Mouse (Mus musculus) kidney, adult 9 months (tissue): Measurements from ENCODE around the gene Bcl11a.

Experiments
- DNase-seq: peaks from one replicate; pipeline ENCODE4 v3.0.0; 2022

The Bcl11a gene

GRCm38 (mm10) chr11:24135244-24135643 is 57.4 kb downstream of the Bcl11a start:
- DNase-seq, result no peak

GRCm38 (mm10) chr11:24136084-24136785 is 58.4 kb downstream of the Bcl11a start:
- DNase-seq, result no peak

GRCm38 (mm10) chr11:24137891-24138290 is 60.0 kb downstream of the Bcl11a start:
- DNase-seq, result no peak

DNA sequence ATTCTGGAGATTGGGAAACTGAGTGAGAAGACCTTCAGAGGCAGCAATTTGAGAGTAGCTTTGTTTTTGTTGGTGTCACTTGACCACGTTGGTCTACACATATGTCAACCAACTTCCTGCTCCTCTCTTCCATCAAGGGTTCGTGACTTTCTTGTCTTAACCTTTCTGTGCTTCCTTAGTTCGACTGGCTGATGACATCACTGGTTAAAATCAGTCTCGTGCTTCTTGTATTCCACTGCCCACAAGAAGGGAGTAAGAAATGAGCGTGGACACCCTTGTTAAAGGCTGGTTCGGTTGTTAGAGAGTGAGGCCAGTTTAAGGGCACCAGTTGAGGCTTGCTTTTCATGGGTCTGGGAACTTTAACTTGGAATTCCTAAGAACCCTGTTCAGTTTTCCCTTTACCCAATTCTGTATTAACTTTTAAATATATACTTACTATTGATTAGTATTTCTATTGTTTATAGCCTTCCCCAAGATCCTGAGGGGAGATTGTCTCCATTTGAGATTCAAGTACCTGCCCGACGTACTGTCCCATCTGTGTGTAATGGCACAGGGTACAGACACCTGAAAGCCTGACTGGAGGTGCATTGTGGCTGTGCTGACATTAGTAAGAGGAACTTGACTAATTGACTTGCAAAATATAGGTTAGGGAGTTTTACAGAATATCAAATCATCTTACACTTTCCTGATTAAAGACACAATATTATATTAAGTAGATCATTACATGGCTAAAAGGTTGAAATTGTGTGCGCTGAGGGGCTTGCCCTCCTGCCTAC is 60.9 kb downstream of the Bcl11a start:
- no peak for DNase-seq

- no peak for DNase-seq
Measured at GRCm38 (mm10) chr11:24139432-24139831, 61.6 kb downstream of the Bcl11a start.

GRCm38 (mm10) chr11:24139952-24140351 is 62.1 kb downstream of the Bcl11a start:
- no peak for DNase-seq

GRCm38 (mm10) chr11:24140948-24141347 is 63.1 kb downstream of the Bcl11a start:
- DNase-seq, result no peak

DNA sequence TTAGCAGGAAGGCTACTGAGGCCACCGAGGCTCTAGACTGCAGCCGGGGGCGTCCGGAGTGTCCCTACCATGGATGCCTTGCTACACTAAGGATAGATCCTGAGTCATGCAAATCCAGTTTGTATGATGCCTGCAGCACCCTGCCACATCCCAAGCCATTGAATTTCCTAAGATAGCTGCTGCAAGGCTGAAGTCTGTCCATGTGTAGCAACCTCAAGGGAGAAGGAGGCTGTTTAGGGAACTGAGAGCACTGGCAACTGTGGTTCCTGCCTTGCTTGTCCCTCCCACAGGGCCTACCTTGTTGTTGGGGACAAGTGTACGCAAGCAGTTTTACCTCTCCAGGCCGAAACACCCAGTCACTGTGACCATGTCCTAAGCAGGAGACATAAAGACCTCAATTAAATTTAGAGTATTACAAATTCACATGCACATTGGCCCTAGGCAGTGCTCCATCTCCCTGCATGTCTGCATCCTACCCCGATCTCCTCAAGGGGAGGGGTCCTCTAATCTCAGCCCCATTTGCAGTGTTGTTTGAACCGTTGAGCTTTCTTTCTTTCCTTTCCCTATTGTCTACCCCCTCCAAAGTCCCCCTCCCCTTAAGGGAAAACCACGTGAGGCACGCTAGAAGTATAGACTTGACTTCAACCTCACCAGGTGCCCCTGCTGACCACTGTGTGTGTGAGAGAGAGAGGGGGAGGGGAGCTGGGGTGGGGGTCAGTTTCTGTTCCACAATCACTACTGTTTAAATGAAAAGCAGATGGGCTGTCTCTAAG is 63.8 kb downstream of the Bcl11a start:
- no peak for DNase-seq

DNA sequence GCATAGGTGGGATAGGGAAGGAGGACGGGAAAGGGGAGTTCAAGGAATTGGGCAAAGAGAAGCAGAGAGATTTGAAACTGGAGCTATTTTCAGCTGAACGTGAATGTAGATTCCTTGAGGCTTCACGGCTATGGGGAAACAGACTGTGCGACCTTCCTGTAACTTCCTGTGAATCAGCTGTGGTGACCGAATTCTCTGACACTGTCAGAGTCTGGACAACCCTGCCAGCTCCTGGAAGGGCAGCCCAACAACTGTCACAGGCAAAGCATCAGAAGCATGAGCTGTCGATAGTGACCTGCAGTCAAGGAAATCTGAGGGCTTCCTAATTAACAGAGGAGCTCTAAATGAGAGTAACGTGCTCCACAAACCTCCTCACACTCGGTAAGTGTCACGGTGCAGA is 64.5 kb downstream of the Bcl11a start:
- no peak for DNase-seq

DNA sequence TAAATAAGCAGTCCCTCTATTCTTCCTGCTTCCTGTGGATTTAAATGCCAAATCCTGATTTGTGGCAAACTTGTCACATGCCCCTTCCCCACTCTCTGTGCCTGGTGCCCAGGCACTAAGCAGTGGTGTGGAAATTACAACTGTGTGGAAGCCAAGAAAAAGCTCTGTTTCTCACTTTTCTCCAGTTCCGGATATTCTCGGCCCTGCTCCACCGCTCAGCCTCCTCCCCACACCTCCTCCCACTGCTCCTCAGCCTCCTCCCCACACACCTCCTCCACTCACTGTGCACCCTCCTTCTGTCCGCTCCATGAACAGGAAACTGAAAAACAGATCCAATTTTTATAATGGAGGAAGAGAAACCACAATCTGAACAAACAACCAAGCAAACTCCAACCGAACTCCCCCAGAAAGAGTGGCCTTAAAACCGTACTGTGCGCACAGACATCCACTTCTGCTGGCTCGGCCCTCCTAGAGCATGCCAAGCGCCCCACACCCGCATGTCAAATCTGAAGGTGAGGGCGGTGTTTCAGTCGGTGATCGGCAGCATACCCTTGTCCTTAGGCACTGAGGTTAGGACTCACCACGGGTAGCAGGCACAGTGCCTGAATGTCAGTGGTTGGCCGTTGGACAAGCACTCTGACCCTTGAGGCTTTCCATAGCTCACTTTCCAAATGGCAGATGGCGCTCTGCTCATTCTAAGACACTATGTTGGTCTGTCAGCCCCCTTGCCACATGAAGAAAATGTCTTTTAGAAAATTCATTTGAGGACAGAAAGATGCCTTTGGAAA is 66.5 kb downstream of the Bcl11a start:
- DNase-seq, result no peak

GRCm38 (mm10) chr11:24146034-24146433 is 68.2 kb downstream of the Bcl11a start:
- peak; percentile 60 for DNase-seq

GRCm38 (mm10) chr11:24146437-24146836 is 68.6 kb downstream of the Bcl11a start:
- DNase-seq, result no peak

GRCm38 (mm10) chr11:24147698-24148097 is 69.8 kb downstream of the Bcl11a start:
- DNase-seq, result no peak

DNA sequence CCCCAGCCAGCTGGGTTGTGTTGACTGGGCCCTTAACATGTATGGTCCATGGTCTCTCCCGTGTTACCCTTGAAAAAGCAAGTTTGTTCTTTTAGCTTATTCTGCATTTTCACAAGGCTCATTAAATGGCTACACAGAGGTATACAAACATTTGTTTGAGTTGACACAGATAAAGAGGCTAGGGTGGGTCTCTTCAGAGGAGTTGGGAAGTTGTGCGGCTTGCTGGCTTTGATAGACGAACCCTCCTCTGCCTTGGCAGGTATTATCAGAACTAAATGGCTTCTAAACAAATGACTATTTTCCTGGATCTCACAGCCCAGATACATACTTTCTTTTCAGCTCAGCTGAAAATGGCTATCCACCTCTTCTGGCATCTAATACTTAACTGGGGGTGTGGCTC is 70.7 kb downstream of the Bcl11a start:
- no peak for DNase-seq

- no peak for DNase-seq
Measured at GRCm38 (mm10) chr11:24149462-24150220, 71.8 kb downstream of the Bcl11a start.

DNA sequence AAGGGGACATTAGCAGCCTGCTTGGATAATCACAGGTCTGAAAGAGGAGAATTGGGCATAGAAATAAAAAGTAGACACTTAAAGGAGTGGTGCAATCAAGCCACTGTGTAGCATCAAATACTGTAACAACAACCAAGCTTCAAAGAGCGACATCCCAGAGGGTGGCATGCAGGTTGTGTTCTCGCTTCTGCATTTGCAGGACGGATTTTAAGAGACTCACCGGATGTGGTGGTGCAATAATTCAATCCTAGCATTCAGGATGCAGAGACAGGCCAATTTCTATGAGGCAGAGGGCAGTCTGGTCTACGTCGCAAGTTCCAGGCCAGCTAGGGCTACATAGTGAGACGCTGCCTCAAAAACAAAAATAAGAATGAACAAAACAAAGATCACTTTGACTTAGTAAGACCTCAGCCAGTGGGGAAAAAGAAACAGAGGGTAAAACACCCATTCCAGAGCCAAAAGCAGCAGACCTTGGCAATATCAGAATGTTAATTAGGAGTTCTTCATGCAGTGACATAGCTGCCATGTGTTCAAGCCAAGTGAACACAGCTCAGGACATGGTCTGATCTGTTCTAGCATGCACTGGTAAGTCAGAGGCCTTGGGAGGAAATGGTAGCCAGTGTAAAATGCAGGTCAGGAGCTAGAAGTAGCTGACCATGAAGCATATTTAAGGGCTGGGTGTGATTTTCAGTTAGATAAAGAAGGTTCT is 74.4 kb downstream of the Bcl11a start:
- no peak for DNase-seq

DNA sequence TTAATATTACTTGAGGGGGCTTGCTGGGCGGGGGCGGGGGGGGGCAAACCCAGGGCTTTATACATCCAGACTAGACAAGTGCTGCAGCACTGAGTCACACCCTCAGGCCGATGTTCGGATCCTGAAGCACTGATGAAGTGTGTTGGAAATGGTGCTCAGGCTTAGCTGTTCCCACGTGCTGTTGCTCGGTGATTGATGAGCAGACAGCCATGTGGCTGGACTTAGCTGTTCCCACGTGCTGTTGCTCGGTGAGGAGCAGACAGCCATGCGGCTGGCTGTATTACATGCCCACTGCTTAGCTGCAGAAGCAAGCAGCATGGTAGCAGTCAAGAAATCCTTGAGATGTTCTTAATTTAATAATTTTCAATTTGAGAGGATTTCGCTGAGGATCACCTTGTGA is 75.2 kb downstream of the Bcl11a start:
- no peak for DNase-seq

- DNase-seq, result no peak
Measured at GRCm38 (mm10) chr11:24158026-24158425, 80.2 kb downstream of the Bcl11a start.

DNA sequence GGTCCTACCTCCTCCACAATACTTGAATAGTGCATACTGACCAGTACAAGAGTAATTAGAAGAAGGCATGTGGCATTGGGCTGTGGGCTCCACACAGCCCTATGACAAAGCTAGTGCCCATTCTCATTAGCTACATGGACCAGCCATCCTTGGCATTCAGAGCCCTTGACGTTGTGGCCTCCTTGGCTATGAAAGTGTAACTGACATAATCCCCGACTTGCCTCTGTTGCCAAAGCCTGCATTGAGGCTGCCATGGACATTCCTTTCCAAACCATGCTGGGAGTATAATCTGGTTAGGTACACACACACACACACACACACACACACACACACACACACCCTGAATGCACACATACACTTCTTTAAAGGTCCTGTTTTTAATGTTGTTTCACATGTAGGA is 81.8 kb downstream of the Bcl11a start:
- DNase-seq, result no peak

GRCm38 (mm10) chr11:24161458-24161857 is 83.6 kb downstream of the Bcl11a start:
- DNase-seq, result no peak

DNA sequence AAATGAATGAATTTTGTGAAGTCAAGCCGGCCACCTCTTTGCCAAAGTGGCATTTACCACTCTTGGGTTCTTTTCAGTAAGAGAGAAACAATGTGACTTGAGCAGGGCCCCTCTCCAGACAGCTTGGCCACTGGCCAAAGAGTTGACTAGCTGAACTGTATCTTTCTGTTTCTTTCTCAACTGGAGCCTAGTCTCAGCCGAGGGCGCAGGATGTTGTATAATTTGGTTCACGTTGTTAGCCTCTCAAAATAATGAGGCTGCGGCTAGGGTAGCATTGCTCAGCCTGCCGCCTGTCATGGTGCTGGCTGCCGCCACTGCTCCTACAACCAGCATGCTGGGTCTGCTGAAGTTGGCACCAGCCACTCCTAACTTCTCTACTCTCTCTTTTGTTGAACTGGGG is 84.2 kb downstream of the Bcl11a start:
- no peak for DNase-seq
